Mouse (Mus musculus): ENCODE measurements around the gene Prickle2.

GRCm38 (mm10) chr6:92520088-92520875 is 185.7 kb downstream of the Prickle2 start:
- TF ChIP-seq CTCF (IDR thresholded peaks at IDR 0.05; ENCODE audit: borderline replicate concordance, insufficient read depth, low read depth, low read length), result no peak
- TF ChIP-seq POLR2A (IDR thresholded peaks at IDR 0.05; ENCODE audit: borderline replicate concordance, insufficient read depth, low read length), result no peak
